Mouse (Mus musculus) olfactory bulb, adult 2 months (tissue): ENCODE data around the gene Galnt10.

ENCODE experiments used
- CTCF ChIP-seq: fragments of 200-500 bp; IDR thresholded peaks from 2 replicates; pipeline ENCODE4 v1.5.1; 2012; ENCODE audit warnings: low read depth, mild to moderate bottlenecking, low read length, moderate library complexity; ENCODE audit not compliant: insufficient read depth
- POLR2A ChIP-seq: fragments of 200-500 bp; IDR thresholded peaks from 2 replicates; pipeline ENCODE4 v1.6.1; 2012; ENCODE audit warnings: mild to moderate bottlenecking, low read depth, low read length, moderate library complexity; ENCODE audit not compliant: insufficient read depth

DNA sequence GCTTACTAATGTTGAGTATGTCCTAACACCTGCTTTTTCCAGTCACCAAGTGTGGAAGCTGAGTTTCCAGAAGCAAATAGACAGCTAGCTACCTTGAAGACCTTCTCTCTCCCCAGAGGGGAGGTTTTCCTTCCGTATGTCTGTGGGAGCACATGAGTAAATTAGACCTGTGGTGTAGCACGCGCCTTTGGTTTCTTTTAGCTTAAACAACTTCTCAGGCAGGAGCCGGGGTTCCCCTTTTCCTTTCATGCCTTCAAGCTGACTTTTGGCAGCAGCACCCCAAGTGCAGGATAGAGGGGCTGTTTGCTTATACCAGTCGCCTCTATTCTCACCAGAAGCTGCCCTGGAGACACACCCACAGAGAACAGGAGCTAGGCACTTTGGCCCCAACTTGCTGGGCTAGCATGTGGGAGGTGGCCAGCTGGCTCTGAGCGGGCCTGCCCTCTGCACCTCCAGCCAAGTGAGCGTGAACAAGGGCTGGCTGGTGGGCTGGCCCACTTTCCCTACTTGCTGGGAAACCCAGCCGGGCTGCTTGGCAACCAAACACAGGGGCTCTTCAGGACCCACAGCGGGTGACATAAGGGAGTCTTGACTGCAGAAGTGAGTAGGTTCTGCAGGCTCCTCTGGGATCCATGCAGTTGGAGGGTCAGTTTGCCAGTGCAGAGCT lies 82.2 kb downstream of the Galnt10 start:
- no peak for TF ChIP-seq CTCF
- TF ChIP-seq POLR2A, result no peak
